Mouse (Mus musculus) intestine, postnatal 0 days (tissue): Measurements from ENCODE around the gene Gm10188. TPM values are rescaled to one million over a fixed set of nuclear protein-coding genes. Genes with fewer than 3 reads are reported as not detected.
A peak's percentile ranks its signal among the peaks of the same experiment; 100 is the strongest.

Experiments used
- ATAC-seq: fragments of 200-750 bp; cut with Nextera tagmentation; 2 replicates; pipeline ENCODE4 v1.8.0; 2017; ENCODE audit warnings: mild to moderate bottlenecking, moderate TSS enrichment, moderate library complexity
- H3K27ac ChIP-seq: fragments of 300-500 bp; sonication (generic); 2 replicates; pipeline ENCODE4 v1.5.1; 2014; ENCODE audit warnings: mild to moderate bottlenecking, low read depth, low read length, moderate library complexity
- H3K27me3 ChIP-seq: fragments of 300-500 bp; sonication (generic); replicated peaks from 2 replicates; pipeline ENCODE4 v1.6.1; 2014; ENCODE audit warnings: low read length, mixed read lengths; ENCODE audit not compliant: control insufficient read depth, insufficient read depth
- H3K36me3 ChIP-seq: fragments of 300-500 bp; sonication (generic); 2 replicates; pipeline ENCODE4 v1.6.1; 2014; ENCODE audit warnings: mild to moderate bottlenecking, moderate library complexity; ENCODE audit not compliant: control insufficient read depth, insufficient read depth
- H3K4me1 ChIP-seq: fragments of 300-500 bp; sonication (generic); replicated peaks from 2 replicates; pipeline ENCODE4 v1.6.1; 2014; ENCODE audit warnings: antibody characterized with exemption, low read length, mixed read lengths; ENCODE audit not compliant: control insufficient read depth, insufficient read depth
- H3K4me2 ChIP-seq: fragments of 300-500 bp; sonication (generic); replicated peaks from 2 replicates; pipeline ENCODE4 v1.6.1; 2014; ENCODE audit warnings: low read depth, mild to moderate bottlenecking, moderate library complexity
- H3K4me3 ChIP-seq: fragments of 300-500 bp; sonication (generic); 2 replicates; pipeline ENCODE4 v1.5.1; 2014; ENCODE audit warnings: low read depth, low read length
- H3K9ac ChIP-seq: fragments of 300-500 bp; sonication (generic); 2 replicates; pipeline ENCODE4 v1.6.1; 2014; ENCODE audit warnings: mild to moderate bottlenecking, low read depth, low read length
- H3K9me3 ChIP-seq: fragments of 300-500 bp; sonication (generic); 2 replicates; pipeline ENCODE4 v1.6.1; 2016; ENCODE audit warnings: mixed run types; ENCODE audit not compliant: control insufficient read depth
- CTCF ChIP-seq: sonication (generic); IDR thresholded peaks from 2 replicates; pipeline ENCODE4 v1.5.1; 2016; ENCODE audit warnings: low read depth, mild to moderate bottlenecking, control low read depth, antibody characterized with exemption, moderate library complexity
- WGBS: fragments of 180-500 bp; shearing (Covaris S2); extraction: QIAGEN DNeasy Blood & Tissue Kit; methylation state at CpG from one replicate; pipeline ENCODE4 v1.1.7; 2014; 5-methylcytosine and 5-hydroxymethylcytosine counted together
- polyA plus RNA-seq: library from polyadenylated mRNA; unstranded; fragments of >200 nt; fragmentation: Nextera tagmentation; extraction: Ambion mirVana; gene quantifications from 2 replicates; pipeline ENCODE4 v1.2.1, GENCODE M21; 2015

Gm10188 gene
- polyA plus RNA-seq, 1 experiment from 2014 or later = not detected

DNA sequence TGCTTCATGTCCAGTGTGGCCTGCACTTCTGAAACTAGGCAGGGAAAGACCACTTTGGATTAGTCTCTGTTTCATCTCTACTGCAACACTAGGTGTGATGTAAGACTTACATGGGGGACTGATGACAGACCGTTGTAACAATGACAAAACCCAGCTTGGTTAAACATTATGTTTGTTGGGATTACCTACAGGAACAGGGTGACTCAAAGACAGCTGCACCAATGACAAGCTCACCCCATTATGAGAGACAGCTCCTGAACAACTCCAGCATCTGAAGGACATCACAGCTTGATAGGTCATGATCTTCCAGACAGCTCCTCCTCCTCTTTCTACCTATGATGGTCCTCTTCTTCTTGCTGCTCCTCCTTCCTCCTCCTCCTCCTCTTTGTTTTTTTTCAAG, 30.8 kb upstream of the Gm10188 start:
- H3K9ac ChIP-seq = no peak overlapping the region
- no peaks in the 10 kb centered on the region for H3K36me3 ChIP-seq
- no peaks in the 10 kb centered on the region for H3K27me3 ChIP-seq
- H3K4me1 ChIP-seq = no peaks in the 10 kb centered on the region
- ATAC-seq = no peak
- H3K4me2 ChIP-seq = no peak overlapping the region
- WGBS = 71% methylated on average over 1 of the region's 1 CpGs
- no peaks in the 10 kb centered on the region for H3K9me3 ChIP-seq
- H3K4me3 ChIP-seq = no peak overlapping the region
- TF ChIP-seq CTCF = no peak
- H3K27ac ChIP-seq = no peak overlapping the region

DNA sequence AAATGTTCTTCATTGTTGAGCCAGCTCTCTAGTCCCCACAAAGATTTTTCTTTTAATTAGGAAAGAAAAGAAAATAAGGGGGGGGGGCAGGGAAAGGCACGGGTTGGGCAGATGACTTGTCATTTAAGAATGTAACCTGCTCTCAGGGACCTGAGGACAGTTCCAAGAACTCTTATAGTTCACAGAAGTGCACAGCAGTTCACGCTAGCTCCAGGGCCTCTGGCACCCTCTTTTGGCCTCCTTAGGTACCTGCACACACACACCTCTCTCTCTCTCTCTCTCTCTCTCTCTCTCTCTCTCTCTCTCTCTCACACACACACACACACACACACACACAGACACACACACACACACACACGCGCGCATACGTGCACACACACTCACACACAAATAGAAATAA, 24.9 kb upstream of the Gm10188 start:
- TF ChIP-seq CTCF = peak; percentile 32
- no peaks in the 10 kb centered on the region for H3K27me3 ChIP-seq
- no peaks in the 10 kb centered on the region for H3K36me3 ChIP-seq
- no peak overlapping the region for H3K4me3 ChIP-seq
- no peak overlapping the region for H3K9ac ChIP-seq
- WGBS = 72% methylated on average over 6 of the region's 6 CpGs
- H3K4me2 ChIP-seq = no peak overlapping the region
- no peak for ATAC-seq
- H3K4me1 ChIP-seq = no peaks in the 10 kb centered on the region
- no peaks in the 10 kb centered on the region for H3K9me3 ChIP-seq
- no peak overlapping the region for H3K27ac ChIP-seq

DNA sequence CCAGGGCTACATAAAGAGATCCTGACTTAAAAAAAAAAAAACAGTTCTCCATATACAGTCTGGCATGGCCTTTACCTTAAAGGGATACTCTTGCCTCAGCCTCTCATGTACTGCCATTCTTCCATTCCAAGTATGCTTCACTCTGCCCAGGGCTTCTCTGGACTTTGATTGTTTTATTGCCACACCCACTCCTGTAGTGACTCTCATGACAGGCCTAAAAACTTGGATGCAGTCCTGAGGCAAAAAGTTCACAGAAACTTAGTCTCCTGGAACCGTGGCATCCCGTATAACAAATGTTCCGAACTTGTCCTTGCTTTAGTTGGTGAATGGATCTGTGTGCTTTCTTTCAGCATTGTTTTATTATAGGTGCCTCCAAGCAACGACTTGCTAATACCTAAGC, 17.1 kb upstream of the Gm10188 start:
- TF ChIP-seq CTCF = no peak
- 82% methylated on average over 4 of the region's 4 CpGs for WGBS
- H3K9me3 ChIP-seq = no peaks in the 10 kb centered on the region

DNA sequence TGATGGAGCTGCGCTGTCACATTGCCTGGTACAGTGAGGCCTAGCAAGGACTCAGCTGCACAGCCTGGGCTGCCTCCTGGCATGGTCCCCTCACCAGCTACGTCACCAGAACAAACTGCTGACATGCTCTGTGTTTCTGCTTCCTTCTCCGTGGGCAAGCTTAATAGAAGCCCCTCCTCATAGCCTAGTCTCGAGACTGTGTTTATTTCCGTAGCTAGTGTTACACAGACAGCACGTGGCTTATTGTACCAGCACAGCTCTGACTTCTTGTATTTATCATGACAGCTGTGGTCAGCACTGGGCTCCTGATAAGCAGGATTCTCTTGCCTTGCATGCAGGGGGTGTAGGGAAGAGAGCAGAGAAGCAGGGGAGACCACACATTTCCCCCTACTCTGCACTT, 16.6 kb upstream of the Gm10188 start:
- Histone ChIP-seq H3K27me3 (no peaks in the 10 kb centered on the region), H3K4me1 (no peaks in the 10 kb centered on the region), H3K9ac (no peak overlapping the region), H3K36me3 (no peaks in the 10 kb centered on the region), H3K9me3 (no peaks in the 10 kb centered on the region), H3K27ac (no peak overlapping the region), H3K4me3 (no peak overlapping the region), H3K4me2 (no peak overlapping the region)
- 50% methylated on average over 6 of the region's 6 CpGs for WGBS
- no peak for ATAC-seq
- no peak for TF ChIP-seq CTCF

More for the DNA sequence above, 17.1 kb upstream of the Gm10188 start:
- Histone ChIP-seq H3K27ac (no peak overlapping the region), H3K4me2 (no peak overlapping the region), H3K4me1 (no peaks in the 10 kb centered on the region), H3K4me3 (no peak overlapping the region), H3K27me3 (no peaks in the 10 kb centered on the region), H3K9ac (no peak overlapping the region), H3K36me3 (no peaks in the 10 kb centered on the region)
- ATAC-seq = no peak

DNA sequence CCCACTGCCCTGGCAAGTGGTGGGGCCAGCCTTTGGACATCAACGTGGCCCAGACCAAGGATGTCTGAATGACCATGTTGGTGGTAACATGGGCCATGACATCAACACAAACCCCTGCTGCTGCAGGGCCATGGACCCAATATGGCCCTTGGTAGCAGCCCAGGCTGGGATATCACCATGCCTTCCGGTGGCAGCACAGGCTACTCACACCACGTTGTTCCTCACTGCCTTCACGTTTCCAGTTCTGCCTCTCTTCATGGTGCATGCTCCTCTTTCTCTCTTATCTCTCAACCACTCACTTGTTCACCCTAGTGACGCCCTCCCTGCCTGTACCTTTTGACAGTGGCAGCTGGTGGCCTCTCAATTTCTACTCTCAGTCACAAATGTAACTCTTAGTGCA, 15.4 kb upstream of the Gm10188 start:
- Histone ChIP-seq H3K9ac (no peak overlapping the region), H3K4me3 (no peak overlapping the region), H3K9me3 (no peaks in the 10 kb centered on the region), H3K36me3 (no peaks in the 10 kb centered on the region), H3K27ac (no peak overlapping the region), H3K4me1 (no peaks in the 10 kb centered on the region), H3K27me3 (no peaks in the 10 kb centered on the region), H3K4me2 (no peak overlapping the region)
- 75% methylated on average over 5 of the region's 5 CpGs for WGBS
- no peak for ATAC-seq
- no peak for TF ChIP-seq CTCF

DNA sequence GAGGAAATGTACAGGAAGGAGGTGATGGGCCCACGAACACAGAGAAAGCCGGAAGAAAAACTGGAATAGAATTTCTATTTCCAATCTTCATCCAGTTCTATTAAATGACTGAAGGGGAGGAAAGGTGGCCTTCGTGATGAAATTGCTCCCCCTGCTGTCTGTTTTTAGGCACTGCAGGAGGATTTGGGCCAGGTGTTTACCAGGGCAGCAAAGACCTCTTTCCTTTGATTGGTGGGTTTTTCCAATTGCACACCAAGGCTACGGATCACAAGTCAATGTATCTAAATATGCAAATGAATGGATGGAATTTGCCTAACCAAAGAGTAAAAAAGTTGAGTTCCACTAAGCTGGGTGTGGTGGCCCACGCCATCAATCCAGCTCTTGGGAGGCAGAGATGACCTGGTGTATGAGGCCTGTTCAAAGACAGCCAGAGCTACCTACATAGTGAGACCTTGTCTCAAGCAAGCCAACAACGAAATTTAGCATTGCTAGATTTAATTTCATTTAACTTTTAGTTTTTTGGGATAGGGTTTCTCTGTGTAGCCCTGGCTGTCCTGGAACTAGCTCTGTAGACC, 8.1 kb upstream of the Gm10188 start:
- Histone ChIP-seq H3K4me3 (no peak overlapping the region), H3K4me1 (no peaks in the 10 kb centered on the region), H3K4me2 (no peak overlapping the region), H3K27ac (no peak overlapping the region), H3K9ac (no peak overlapping the region), H3K9me3 (no peaks in the 10 kb centered on the region), H3K27me3 (peaks cover 10% of the 10 kb centered on the region; the same call in 1 of the 2 replicates), H3K36me3 (no peaks in the 10 kb centered on the region)
- no peak for ATAC-seq
- TF ChIP-seq CTCF = peak; percentile 90
- 17% methylated on average over 6 of the region's 6 CpGs for WGBS

DNA sequence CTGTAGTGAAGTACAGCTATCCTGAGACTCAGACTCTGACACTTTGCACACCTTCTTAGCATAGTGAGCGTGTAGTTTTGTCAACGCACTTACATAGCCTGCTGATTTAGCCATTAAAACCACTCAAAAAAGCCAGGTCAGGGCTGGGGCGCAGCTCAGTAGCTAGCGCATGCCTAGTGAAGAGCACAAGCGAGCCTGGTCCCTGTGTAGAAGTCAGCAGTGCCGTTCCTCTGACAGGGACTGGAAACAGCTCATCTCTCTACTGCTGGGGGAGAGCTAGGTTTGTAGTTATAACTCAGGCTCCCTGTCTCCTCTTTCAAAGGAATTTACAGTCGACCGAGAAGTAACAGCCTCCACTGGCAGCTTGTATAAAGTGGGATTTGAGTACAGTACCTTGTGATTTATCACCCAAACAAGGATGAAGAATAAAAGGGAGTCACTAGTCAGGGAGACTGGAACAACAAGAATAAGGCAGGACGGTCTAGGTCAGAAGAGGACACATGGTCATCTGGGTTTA, 5.2 kb upstream of the Gm10188 start:
- Histone ChIP-seq H3K9ac (no peak overlapping the region), H3K4me3 (no peak overlapping the region), H3K27me3 (peaks cover 10% of the 10 kb centered on the region; the same call in 1 of the 2 replicates), H3K4me1 (no peaks in the 10 kb centered on the region), H3K4me2 (no peak overlapping the region), H3K9me3 (no peaks in the 10 kb centered on the region), H3K36me3 (no peaks in the 10 kb centered on the region), H3K27ac (no peak overlapping the region)
- no peak for ATAC-seq
- 55% methylated on average over 9 of the region's 9 CpGs for whole genome bisulfite sequencing
- no peak for TF ChIP-seq CTCF
